ENCODE assay signal across 13 mouse cellular contexts in the genomic region with DNA sequence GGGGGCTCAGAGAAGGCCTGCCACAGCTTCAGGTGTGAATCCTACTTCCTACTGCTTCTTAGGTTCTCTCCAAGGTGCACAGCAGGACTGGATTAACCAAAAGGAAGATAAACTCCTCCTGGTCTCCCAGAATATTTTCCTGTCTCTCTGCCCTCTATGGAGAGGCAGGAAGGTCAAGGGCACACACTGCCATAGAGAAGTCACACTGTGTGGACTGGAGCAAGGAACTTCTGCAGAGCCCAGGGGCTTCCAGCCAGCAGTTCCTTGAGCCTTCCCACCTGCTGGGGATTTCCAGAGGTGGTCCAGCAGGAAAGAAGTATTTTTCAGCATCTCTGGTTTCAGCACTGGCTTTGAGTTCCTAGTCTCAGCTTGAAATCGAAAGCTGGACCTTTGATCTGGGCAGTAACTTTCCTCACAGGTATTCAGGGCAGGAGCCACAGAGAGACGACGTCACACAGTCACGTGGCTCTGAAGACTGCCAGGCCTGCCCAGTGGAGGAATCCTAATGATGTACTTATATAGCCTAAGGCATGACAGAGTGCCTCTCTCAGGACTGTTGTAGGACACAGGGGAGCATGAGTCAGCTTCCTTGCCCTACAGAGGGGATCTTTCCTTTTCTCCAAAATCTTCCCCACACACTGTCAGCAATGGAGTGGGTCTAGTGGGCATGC. TPM values are rescaled to one million over a fixed set of nuclear protein-coding genes. Genes with fewer than 3 reads are reported as not detected.
DNase-seq lines count a peak whose midpoint lies in the region; ATAC-seq lines count a peak whose summit lies in the region.
"Had no signal": no experiment of that assay in that cellular context is flagged by ENCODE, and none has a peak within 500 bp of the region (broad histone marks: within the 10 kb centered on the region; RNA-seq: fewer than 3 reads in every experiment).

No protein-coding gene starts in this region.

- no peak overlapping the region for H3K4me3 ChIP-seq in intestine, embryonic 15.5 days (replicated peaks)
- no peak overlapping the region for H3K4me3 ChIP-seq in hindbrain, embryonic 11.5 days (ENCODE audit: low read depth, low read length)
- no peak overlapping the region for H3K4me3 ChIP-seq in midbrain, embryonic 10.5 days
- H3K4me3 ChIP-seq: layer of hippocampus, adult 2 months had no signal

- no peak overlapping the region for H3K27ac ChIP-seq in intestine, embryonic 15.5 days
- H3K27ac ChIP-seq in hindbrain, embryonic 11.5 days (ENCODE audit: low read depth, low read length), result no peak overlapping the region
- H3K27ac ChIP-seq in midbrain, embryonic 10.5 days (replicated peaks), result no peak overlapping the region
- H3K27ac ChIP-seq: layer of hippocampus, adult 2 months had no signal

- DNase-seq in lung, adult 18-20 months, result peak; percentile 59 to 64
- DNase-seq in lung, postnatal 14 days, result no peak
- peak; percentile 49 for DNase-seq in kidney, postnatal 10 days
- DNase-seq in hindbrain, embryonic 11.5 days (ENCODE audit: low spot score), result no peak
- no peak for DNase-seq in midbrain, embryonic 10.5 days (ENCODE audit: low spot score)
- DNase-seq in frontal cortex, postnatal 36 days (ENCODE audit: low spot score in 2 of 2), result no peak
- no peak for DNase-seq in c-Kit-positive CD71-positive TER-119-positive erythroid progenitor cells, embryonic 14.5 days (ENCODE audit: low spot score)
- DNase-seq: cerebellum, adult 2 months; forebrain, postnatal 0 days; heart, postnatal 4 days; thymus, postnatal 25 days had no signal

- peak; percentile 93 for ATAC-seq in intestine, embryonic 15.5 days
- ATAC-seq in hindbrain, embryonic 11.5 days (ENCODE audit: low FRiP score), result no peak
- ATAC-seq: forebrain, postnatal 0 days had no signal

- no peaks in the 10 kb centered on the region for H3K27me3 ChIP-seq in intestine, embryonic 15.5 days (replicated peaks)
- no peaks in the 10 kb centered on the region for H3K27me3 ChIP-seq in hindbrain, embryonic 11.5 days (ENCODE audit: control insufficient read depth, insufficient read depth, low read length)
- no peaks in the 10 kb centered on the region for H3K27me3 ChIP-seq in midbrain, embryonic 10.5 days (ENCODE audit: low read depth, poor library complexity, severe bottlenecking)

- H3K4me2 ChIP-seq in intestine, embryonic 15.5 days (replicated peaks), result no peak overlapping the region
- H3K4me2 ChIP-seq in hindbrain, embryonic 11.5 days (replicated peaks; ENCODE audit: low read depth, low read length), result no peak overlapping the region

- H3K9me3 ChIP-seq in intestine, embryonic 15.5 days, result no peaks in the 10 kb centered on the region
- H3K9me3 ChIP-seq in hindbrain, embryonic 11.5 days (ENCODE audit: control insufficient read depth, low read length), result no peaks in the 10 kb centered on the region
- no peaks in the 10 kb centered on the region for H3K9me3 ChIP-seq in midbrain, embryonic 10.5 days (replicated peaks)

- H3K9ac ChIP-seq in intestine, embryonic 15.5 days, result no peak overlapping the region
- H3K9ac ChIP-seq in hindbrain, embryonic 11.5 days (ENCODE audit: low read depth, low read length), result no peak overlapping the region
- H3K9ac ChIP-seq: forebrain, postnatal 0 days had no signal

- 16% methylated on average over 4 of the region's 4 CpGs for WGBS in intestine, embryonic 15.5 days
- 34% methylated on average over 4 of the region's 4 CpGs for WGBS in hindbrain, embryonic 11.5 days
- 42% methylated on average over 4 of the region's 4 CpGs for WGBS in midbrain, embryonic 10.5 days

- no peaks in the 10 kb centered on the region for H3K36me3 ChIP-seq in intestine, embryonic 15.5 days
- no peaks in the 10 kb centered on the region for H3K36me3 ChIP-seq in hindbrain, embryonic 11.5 days (ENCODE audit: control insufficient read depth, insufficient read depth, low read length)
- H3K36me3 ChIP-seq in midbrain, embryonic 10.5 days, result no peaks in the 10 kb centered on the region

- H3K4me1 ChIP-seq in intestine, embryonic 15.5 days (replicated peaks), result no peaks in the 10 kb centered on the region; the same call in 1 of the 2 replicates
- H3K4me1 ChIP-seq in hindbrain, embryonic 11.5 days (replicated peaks; ENCODE audit: control insufficient read depth, insufficient read depth, low read length), result no peaks in the 10 kb centered on the region
- no peaks in the 10 kb centered on the region for H3K4me1 ChIP-seq in midbrain, embryonic 10.5 days

RNA-seq across cellular contexts. Expression of gene Ciita, which starts 14.7 kb away (rescaled TPM):
- polyA plus RNA-seq in intestine, embryonic 15.5 days (2015; fragmentation: Nextera tagmentation; extraction: Ambion mirVana), result 0.37 and 0.41 TPM in 2 replicates
- 0.27 and 0.36 TPM in 2 replicates for polyA plus RNA-seq in hindbrain, embryonic 11.5 days (2014; fragmentation: Nextera tagmentation; extraction: Ambion mirVana)
- 0.16 and 0.22 TPM in 2 replicates for polyA plus RNA-seq in midbrain, embryonic 10.5 days (2016; fragmentation: Nextera tagmentation; extraction: Ambion mirVana)

RNA-seq across cellular contexts. Expression of gene Tvp23a, which starts 18.0 kb away (rescaled TPM):
- 7.1 and 9.0 TPM in 2 replicates for polyA plus RNA-seq in intestine, embryonic 15.5 days (2015; fragmentation: Nextera tagmentation; extraction: Ambion mirVana)
- polyA plus RNA-seq in hindbrain, embryonic 11.5 days (2014; fragmentation: Nextera tagmentation; extraction: Ambion mirVana), result 17.2 and 24.8 TPM in 2 replicates
- 22.9 and 27.5 TPM in 2 replicates for polyA plus RNA-seq in midbrain, embryonic 10.5 days (2016; fragmentation: Nextera tagmentation; extraction: Ambion mirVana)

RNA-seq across cellular contexts. Expression of gene Nubp1, which starts 53.4 kb away (rescaled TPM):
- 55.4 and 56.6 TPM in 2 replicates for polyA plus RNA-seq in intestine, embryonic 15.5 days (2015; fragmentation: Nextera tagmentation; extraction: Ambion mirVana)
- polyA plus RNA-seq in hindbrain, embryonic 11.5 days (2014; fragmentation: Nextera tagmentation; extraction: Ambion mirVana), result 58.5 and 66.2 TPM in 2 replicates
- 73.7 and 80.5 TPM in 2 replicates for polyA plus RNA-seq in midbrain, embryonic 10.5 days (2016; fragmentation: Nextera tagmentation; extraction: Ambion mirVana)

Comparison
In these comparisons a context has a peak if more than half of its experiments do, and no peak if none do; other contexts are left out.
1. DNase-seq: peak in lung, adult 18-20 months (2 of 2) and kidney, postnatal 10 days (single experiment); none in lung, postnatal 14 days (single experiment), hindbrain, embryonic 11.5 days (single experiment), midbrain, embryonic 10.5 days (single experiment), frontal cortex, postnatal 36 days (0 of 2) and c-Kit-positive CD71-positive TER-119-positive erythroid progenitor cells, embryonic 14.5 days (single experiment).